Mouse (Mus musculus) midbrain, embryonic 12.5 days (tissue): ENCODE results near the gene Sacs. TPM values are rescaled to one million over a fixed set of nuclear protein-coding genes. Genes with fewer than 3 reads are reported as not detected.
"Not testable (repeated sequence)": the region's sequence is repeated elsewhere in the genome, so short reads cannot be mapped to it uniquely, and the experiment has no call there.

Source experiments
- ATAC-seq: fragments of 200-750 bp; cut with Nextera tagmentation; 2 replicates; pipeline ENCODE4 v1.8.0; 2017; ENCODE audit warnings: low read depth, moderate TSS enrichment, moderate library complexity; ENCODE audit not compliant: low FRiP score
- H3K27ac ChIP-seq: fragments of 300-500 bp; sonication (generic); replicated peaks from 2 replicates; pipeline ENCODE4 v1.5.1; 2016; ENCODE audit warnings: mild to moderate bottlenecking
- H3K27me3 ChIP-seq: fragments of 300-500 bp; sonication (generic); 2 replicates; pipeline ENCODE4 v1.6.1; 2016; ENCODE audit warnings: mild to moderate bottlenecking
- H3K36me3 ChIP-seq: fragments of 300-500 bp; sonication (generic); 2 replicates; pipeline ENCODE4 v1.6.1; 2016
- H3K4me1 ChIP-seq: fragments of 300-500 bp; sonication (generic); 2 replicates; pipeline ENCODE4 v1.6.1; 2016
- H3K4me2 ChIP-seq: fragments of 300-500 bp; sonication (generic); replicated peaks from 2 replicates; pipeline ENCODE4 v1.6.1; 2016; ENCODE audit warnings: mild to moderate bottlenecking, moderate library complexity
- H3K4me3 ChIP-seq: fragments of 300-500 bp; sonication (generic); 2 replicates; pipeline ENCODE4 v1.5.1; 2016; ENCODE audit warnings: mild to moderate bottlenecking
- H3K9ac ChIP-seq: fragments of 300-500 bp; sonication (generic); replicated peaks from 2 replicates; pipeline ENCODE4 v1.6.1; 2016; ENCODE audit warnings: mild to moderate bottlenecking, moderate library complexity
- H3K9me3 ChIP-seq: fragments of 300-500 bp; sonication (generic); 2 replicates; pipeline ENCODE4 v1.6.1; 2016; ENCODE audit warnings: mild to moderate bottlenecking
- WGBS: fragments of 180-500 bp; shearing (Covaris S2); methylation state at CpG from one replicate; pipeline ENCODE4 v1.1.7; 2016; 5-methylcytosine and 5-hydroxymethylcytosine counted together
- polyA plus RNA-seq: library from polyadenylated mRNA; unstranded; fragments of >200 nt; fragmentation: Nextera tagmentation; extraction: Ambion mirVana; gene quantifications from 2 replicates; pipeline ENCODE4 v1.2.1, GENCODE M21; 2016

The Sacs gene
- polyA plus RNA-seq, 1 experiment from 2014 or later: 7.5 TPM

- Histone ChIP-seq H3K4me1 (peaks cover 2% of the 10 kb centered on the region; the same call in 1 of the 2 replicates), H3K27me3 (peaks cover 4% of the 10 kb centered on the region; the same call in 1 of the 2 replicates), H3K9ac (no peak overlapping the region), H3K36me3 (no peaks in the 10 kb centered on the region), H3K4me2 (no peak overlapping the region), H3K9me3 (no peaks in the 10 kb centered on the region), H3K4me3 (no peak overlapping the region), H3K27ac (no peak overlapping the region)
- no peak for ATAC-seq
- WGBS: 82% methylated on average over 1 of the region's 1 CpGs
Measured at GRCm38 (mm10) chr14:61132556-61132955, 5.7 kb upstream of the Sacs start.

- Histone ChIP-seq H3K9me3 (no peaks in the 10 kb centered on the region), H3K4me3 (no peak overlapping the region), H3K27ac (no peak overlapping the region), H3K4me1 (peaks cover 8% of the 10 kb centered on the region; the same call in 1 of the 2 replicates), H3K4me2 (no peak overlapping the region), H3K27me3 (peaks cover 8% of the 10 kb centered on the region), H3K36me3 (no peaks in the 10 kb centered on the region), H3K9ac (no peak overlapping the region)
- ATAC-seq: no peak
- WGBS: 12% methylated on average over 5 of the region's 5 CpGs
Measured at GRCm38 (mm10) chr14:61134381-61135030, 3.8 kb upstream of the Sacs start.

- no peak overlapping the region for H3K27ac ChIP-seq
- no peak for ATAC-seq
- no peak overlapping the region for H3K4me2 ChIP-seq
- 68% methylated on average over 5 of the region's 5 CpGs for whole genome bisulfite sequencing
- peaks cover 10% of the 10 kb centered on the region for H3K27me3 ChIP-seq
- H3K9ac ChIP-seq: no peak overlapping the region
- no peak overlapping the region for H3K4me3 ChIP-seq
- no peaks in the 10 kb centered on the region for H3K36me3 ChIP-seq
- peaks cover 8% of the 10 kb centered on the region; the same call in 1 of the 2 replicates for H3K4me1 ChIP-seq
- no peaks in the 10 kb centered on the region for H3K9me3 ChIP-seq
Measured at GRCm38 (mm10) chr14:61137410-61137809, 847 bp upstream of the Sacs start.

GRCm38 (mm10) chr14:61138727-61139067 lies 440 bp downstream of the Sacs start:
- no peaks in the 10 kb centered on the region for H3K9me3 ChIP-seq
- peaks cover 10% of the 10 kb centered on the region for H3K27me3 ChIP-seq
- ATAC-seq: peak; percentile 54; the same call in 1 of the 2 replicates
- H3K27ac ChIP-seq: 0 out of 2 replicates have a peak overlapping the region, but pooled peaks have one; percentile 46
- peaks cover 8% of the 10 kb centered on the region; the same call in 1 of the 2 replicates for H3K4me1 ChIP-seq
- peak overlapping the region; percentile 68 for H3K9ac ChIP-seq
- H3K36me3 ChIP-seq: no peaks in the 10 kb centered on the region
- H3K4me2 ChIP-seq: peak overlapping the region; percentile 68
- WGBS: 21% methylated on average over 8 of the region's 8 CpGs
- peak overlapping the region; percentile 53 for H3K4me3 ChIP-seq

- no peak overlapping the region for H3K9ac ChIP-seq
- peaks cover 6% of the 10 kb centered on the region for H3K27me3 ChIP-seq
- no peak overlapping the region for H3K27ac ChIP-seq
- no peak overlapping the region for H3K4me2 ChIP-seq
- no peaks in the 10 kb centered on the region for H3K4me1 ChIP-seq
- H3K36me3 ChIP-seq: no peaks in the 10 kb centered on the region
- H3K4me3 ChIP-seq: no peak overlapping the region
- no peaks in the 10 kb centered on the region for H3K9me3 ChIP-seq
- ATAC-seq: no peak
- WGBS: 68% methylated on average over 8 of the region's 8 CpGs
Measured at GRCm38 (mm10) chr14:61143358-61143757, 5.1 kb downstream of the Sacs start.

- Histone ChIP-seq H3K4me1 (no peaks in the 10 kb centered on the region), H3K36me3 (no peaks in the 10 kb centered on the region), H3K9me3 (no peaks in the 10 kb centered on the region), H3K9ac (no peak overlapping the region), H3K27ac (no peak overlapping the region), H3K4me3 (no peak overlapping the region), H3K4me2 (no peak overlapping the region), H3K27me3 (peaks cover 6% of the 10 kb centered on the region)
- ATAC-seq: no peak
- 40% methylated on average over 11 of the region's 11 CpGs for WGBS
Measured at GRCm38 (mm10) chr14:61143869-61144268, 5.6 kb downstream of the Sacs start.

- not testable (repeated sequence) for ATAC-seq, H3K4me1 ChIP-seq
- 92% methylated on average over 12 of the region's 13 CpGs for WGBS
Measured at GRCm38 (mm10) chr14:61150416-61150815, 12.2 kb downstream of the Sacs start.

GRCm38 (mm10) chr14:61154900-61155585 lies 16.8 kb downstream of the Sacs start:
- no peak overlapping the region for H3K27ac ChIP-seq
- H3K27me3 ChIP-seq: peaks cover 3% of the 10 kb centered on the region; the same call in 1 of the 2 replicates
- H3K9ac ChIP-seq: no peak overlapping the region
- no peaks in the 10 kb centered on the region for H3K9me3 ChIP-seq
- 85% methylated on average over 6 of the region's 6 CpGs for WGBS
- no peak for ATAC-seq
- H3K36me3 ChIP-seq: no peaks in the 10 kb centered on the region
- no peak overlapping the region for H3K4me2 ChIP-seq
- no peaks in the 10 kb centered on the region for H3K4me1 ChIP-seq
- H3K4me3 ChIP-seq: no peak overlapping the region

More at GRCm38 (mm10) chr14:61150416-61150815, 12.2 kb downstream of the Sacs start:
- H3K9ac ChIP-seq, H3K27me3 ChIP-seq, H3K27ac ChIP-seq, H3K4me3 ChIP-seq, H3K4me2 ChIP-seq, H3K9me3 ChIP-seq, H3K36me3 ChIP-seq: not testable (repeated sequence)

GRCm38 (mm10) chr14:61155687-61156086 lies 17.4 kb downstream of the Sacs start:
- Histone ChIP-seq H3K9ac (no peak overlapping the region), H3K27ac (no peak overlapping the region), H3K36me3 (no peaks in the 10 kb centered on the region), H3K4me3 (no peak overlapping the region), H3K4me1 (0 out of 2 replicates have a peak, but pooled peaks cover under 1% of the 10 kb centered on the region), H3K4me2 (no peak overlapping the region), H3K9me3 (no peaks in the 10 kb centered on the region), H3K27me3 (peaks cover 3% of the 10 kb centered on the region; the same call in 1 of the 2 replicates)
- no peak for ATAC-seq

- not testable (repeated sequence) for H3K27ac ChIP-seq, H3K4me2 ChIP-seq, ATAC-seq, H3K9me3 ChIP-seq, H3K4me3 ChIP-seq, H3K36me3 ChIP-seq, H3K27me3 ChIP-seq, H3K9ac ChIP-seq, H3K4me1 ChIP-seq
- 88% methylated on average over 5 of the region's 7 CpGs for WGBS
Measured at GRCm38 (mm10) chr14:61157426-61157825, 19.2 kb downstream of the Sacs start.

GRCm38 (mm10) chr14:61160920-61161319 lies 22.7 kb downstream of the Sacs start:
- Histone ChIP-seq H3K27me3 (no peaks in the 10 kb centered on the region), H3K9me3 (no peaks in the 10 kb centered on the region), H3K27ac (no peak overlapping the region), H3K4me3 (no peak overlapping the region), H3K9ac (no peak overlapping the region), H3K36me3 (no peaks in the 10 kb centered on the region), H3K4me1 (peaks cover 7% of the 10 kb centered on the region; the same call in 1 of the 2 replicates), H3K4me2 (no peak overlapping the region)
- 78% methylated on average over 1 of the region's 1 CpGs for WGBS
- no peak for ATAC-seq
